28 mouse cellular contexts compared by ENCODE assay signal in genomic region chr1:164446535-164446934, GRCm38 (mm10). TPM values are rescaled to one million over a fixed set of nuclear protein-coding genes. Genes with fewer than 3 reads are reported as not detected.
A peak's percentile ranks its signal among the peaks of the same experiment; 100 is the strongest.
DNase-seq lines count a peak whose midpoint lies in the region; TF ChIP-seq lines count a peak whose summit lies in the region.
"Had no signal": no experiment of that assay in that cellular context is flagged by ENCODE, and none has a peak within 500 bp of the region (broad histone marks: within the 10 kb centered on the region; RNA-seq: fewer than 3 reads in every experiment).

No protein-coding gene starts in this region.

- no peaks in the 10 kb centered on the region for H3K27me3 ChIP-seq in kidney, adult 2 months (replicated peaks; ENCODE audit: control insufficient read depth, insufficient read depth, low read length)
- H3K27me3 ChIP-seq: embryonic facial prominence, embryonic 13.5 days; hindbrain, embryonic 13.5 days; limb, embryonic 13.5 days; liver, embryonic 13.5 days; midbrain, embryonic 13.5 days; Patski had no signal

- DNase-seq in gastrocnemius, adult 2 months, result no peak
- DNase-seq in gastrocnemius, postnatal 10 days, result no peak
- DNase-seq in kidney, adult 2 months, result peak; percentile 37
- DNase-seq in kidney, postnatal 36 days, result no peak
- no peak for DNase-seq in layer of hippocampus, adult 2 months (ENCODE audit: low spot score in 2 of 2)
- no peak for DNase-seq in layer of hippocampus, postnatal 36 days
- no peak for DNase-seq in cerebellum, adult 18-20 months
- DNase-seq: adrenal gland, postnatal 10 days; cerebellum, adult 9-10 months; cerebellum, postnatal 36 days; embryo, embryonic 11 days; gastrocnemius, postnatal 14 days; heart, postnatal 10 days; liver, embryonic 13.5 days; lung, adult 18-20 months; lung, postnatal 4 days; right cerebral cortex, postnatal 25 days; thymus, adult 2 months; thymus, postnatal 36 days had no signal

- intact Hi-C loops in gastrocnemius, adult 2 months (cut with DNase I), result no loop called here

- no peak for TF ChIP-seq POLR2A in kidney, adult 2 months (IDR thresholded peaks at IDR 0.05; ENCODE audit: low read depth, low read length)
- 0 out of 2 replicates have a peak, but pooled peaks have one; percentile 5 for TF ChIP-seq POLR2A in cortical plate, adult 2 months (IDR thresholded peaks at IDR 0.05; ENCODE audit: extremely low read depth, insufficient read depth, low read length)

- peak overlapping the region; percentile 65; the same call in 1 of the 2 replicates for H3K27ac ChIP-seq in gastrocnemius, adult 2 months
- peak overlapping the region; percentile 59 for H3K27ac ChIP-seq in kidney, adult 2 months (ENCODE audit: insufficient read depth, low read depth, low read length)
- peak overlapping the region; percentile 43 for H3K27ac ChIP-seq in layer of hippocampus, adult 2 months
- no peak overlapping the region for H3K27ac ChIP-seq in cortical plate, adult 2 months (ENCODE audit: insufficient read depth, low read length)
- H3K27ac ChIP-seq: embryonic facial prominence, embryonic 13.5 days; heart, embryonic 10.5 days; hindbrain, embryonic 13.5 days; limb, embryonic 13.5 days; liver, embryonic 13.5 days; midbrain, embryonic 13.5 days had no signal

- peaks cover 28% of the 10 kb centered on the region for H3K36me3 ChIP-seq in kidney, adult 2 months (ENCODE audit: control insufficient read depth, insufficient read depth, low read length)
- H3K36me3 ChIP-seq: embryonic facial prominence, embryonic 13.5 days; limb, embryonic 13.5 days; liver, embryonic 13.5 days had no signal

- TF ChIP-seq CTCF in gastrocnemius, adult 2 months (IDR thresholded peaks at IDR 0.05), result no peak
- no peak for TF ChIP-seq CTCF in kidney, adult 2 months (conservative IDR thresholded peaks at IDR 0.05; ENCODE audit: insufficient read depth, insufficient read length, low read depth, low read length)
- no peak for TF ChIP-seq CTCF in layer of hippocampus, adult 2 months (conservative IDR thresholded peaks at IDR 0.05)
- TF ChIP-seq CTCF in cortical plate, adult 2 months (IDR thresholded peaks at IDR 0.05; ENCODE audit: extremely low read depth, insufficient read depth, low read length), result no peak

- H3K4me3 ChIP-seq in gastrocnemius, adult 2 months, result no peak overlapping the region
- no peak overlapping the region for H3K4me3 ChIP-seq in kidney, adult 2 months (ENCODE audit: insufficient read depth, low read depth, low read length)
- peak overlapping the region; percentile 4 for H3K4me3 ChIP-seq in layer of hippocampus, adult 2 months
- H3K4me3 ChIP-seq in cortical plate, adult 2 months (ENCODE audit: insufficient read depth, low read length), result no peak overlapping the region
- H3K4me3 ChIP-seq: embryonic facial prominence, embryonic 13.5 days; erythroblast, embryonic 14.5 days; heart, embryonic 10.5 days; hindbrain, embryonic 13.5 days; limb, embryonic 13.5 days; liver, embryonic 13.5 days; megakaryocyte, embryonic 14.5 days; midbrain, embryonic 13.5 days had no signal

- 35% methylated on average over 10 of the region's 10 CpGs for WGBS in kidney, adult 2 months

- peaks cover 27% of the 10 kb centered on the region; the same call in 1 of the 2 replicates for H3K4me1 ChIP-seq in kidney, adult 2 months (ENCODE audit: control insufficient read depth, insufficient read depth, low read length)
- peaks cover 27% of the 10 kb centered on the region for H3K4me1 ChIP-seq in cortical plate, adult 2 months (ENCODE audit: control insufficient read depth, insufficient read depth, low read length)
- H3K4me1 ChIP-seq: embryonic facial prominence, embryonic 13.5 days; limb, embryonic 13.5 days; midbrain, embryonic 13.5 days had no signal

RNA-seq across cellular contexts. Expression of gene Atp1b1, which starts 11.6 kb away (rescaled TPM):
- total RNA-seq in gastrocnemius, adult 2 months (2021), result 100 to 1,000 TPM; 115 to 262 TPM
- 100 to 1,000 TPM; 118 to 124 TPM for total RNA-seq in gastrocnemius, postnatal 10 days (2021)
- polyA plus RNA-seq in kidney, adult 2 months (2012; rRNA removed), result 945 and 1,094 TPM in 2 replicates
- 1,000 to 10,000 TPM; 1,930 to 2,057 TPM for total RNA-seq in layer of hippocampus, adult 2 months (2021)
- total RNA-seq in layer of hippocampus, postnatal 36 days (2021), result 1,000 to 10,000 TPM; 1,962 to 1,976 TPM
- polyA plus RNA-seq in cortical plate, adult 2 months (2012; rRNA removed), result 1,191 and 1,273 TPM in 2 replicates
- polyA plus RNA-seq: erythroblast, embryonic 14.5 days had no signal

Comparison
In these comparisons a context has a peak if more than half of its experiments do, and no peak if none do; other contexts are left out.
1. RNA of gene Atp1b1, which starts 11.6 kb away (total RNA-seq): 1,930 to 2,057 TPM in layer of hippocampus, adult 2 months and 1,962 to 1,976 TPM in layer of hippocampus, postnatal 36 days; 115 to 262 TPM in gastrocnemius, adult 2 months and 118 to 124 TPM in gastrocnemius, postnatal 10 days; every median in the first group is over 4 times any median in the second.